Mouse (Mus musculus) small intestine, adult 2 months (tissue): ENCODE measurements at regions not wholly inside any gene's neighbourhood (a gene's known extent, or its start where the extent isn't known, plus 50 kb on each side); places are given as distances from the start of the nearest gene placed in this dataset.

ENCODE experiments used
- H3K27ac ChIP-seq: fragments of 200-500 bp; 2 replicates; pipeline ENCODE4 v1.5.1; 2012; ENCODE audit warnings: low read depth, low read length, control low read depth, inconsistent platforms; ENCODE audit not compliant: insufficient read depth
- H3K27me3 ChIP-seq: fragments of 200-500 bp; 2 replicates; pipeline ENCODE4 v1.6.1; 2012; ENCODE audit warnings: mild to moderate bottlenecking, moderate library complexity, low read length, inconsistent platforms; ENCODE audit not compliant: control insufficient read depth, insufficient read depth
- H3K36me3 ChIP-seq: fragments of 200-500 bp; 2 replicates; pipeline ENCODE4 v1.6.1; 2012; ENCODE audit warnings: mild to moderate bottlenecking, low read length, control low read depth, inconsistent platforms; ENCODE audit not compliant: control insufficient read depth, insufficient read depth
- H3K4me1 ChIP-seq: fragments of 200-500 bp; 2 replicates; pipeline ENCODE4 v1.6.1; 2012; ENCODE audit warnings: low read length, inconsistent platforms, mixed read lengths; ENCODE audit not compliant: control insufficient read depth, insufficient read depth, insufficient read length
- H3K4me3 ChIP-seq: fragments of 200-500 bp; 2 replicates; pipeline ENCODE4 v1.5.1; 2012; ENCODE audit warnings: low read depth, mild to moderate bottlenecking, control low read depth, inconsistent platforms, low read length, moderate library complexity
- CTCF ChIP-seq: fragments of 200-500 bp; IDR thresholded peaks from 2 replicates; pipeline ENCODE4 v1.5.1; 2012; ENCODE audit warnings: low read depth, mild to moderate bottlenecking, control low read depth, inconsistent platforms, low read length, moderate library complexity, mixed read lengths; ENCODE audit not compliant: insufficient replicate concordance, insufficient read length; ENCODE audit errors: extremely low read depth
- POLR2A ChIP-seq: fragments of 200-500 bp; IDR thresholded peaks from 2 replicates; pipeline ENCODE4 v1.6.1; 2012; ENCODE audit warnings: low read depth, mild to moderate bottlenecking, control low read depth, inconsistent platforms, low read length, moderate library complexity
- WGBS: fragments of 180-500 bp; shearing (Covaris S2); methylation state at CpG from one replicate; pipeline ENCODE4 v1.1.7; 2018; 5-methylcytosine and 5-hydroxymethylcytosine counted together

DNA sequence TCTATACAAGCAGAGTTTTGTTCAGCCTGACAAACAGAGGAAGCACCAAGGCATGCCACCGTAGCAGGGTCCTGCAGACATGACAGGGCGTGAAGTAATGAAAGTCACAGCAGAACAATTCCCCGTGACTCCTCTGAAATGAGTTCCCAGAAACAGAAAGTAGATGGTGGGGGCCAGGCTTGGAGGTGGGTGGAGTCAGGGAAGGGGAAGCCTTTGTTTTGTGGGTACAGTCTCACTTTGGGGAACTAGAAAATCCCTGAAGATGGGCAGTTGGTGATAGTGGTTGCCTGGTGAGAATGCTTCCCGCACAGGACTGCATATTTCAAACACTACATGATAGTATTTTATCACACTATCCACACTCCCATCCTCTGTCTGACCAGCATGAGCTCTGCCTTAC is 100.4 kb upstream of the Afdn start:
- Histone ChIP-seq H3K36me3 (no peaks in the 10 kb centered on the region), H3K27me3 (no peaks in the 10 kb centered on the region), H3K27ac (no peak overlapping the region), H3K4me3 (no peak overlapping the region), H3K4me1 (peaks cover 6% of the 10 kb centered on the region; the same call in 1 of the 2 replicates)
- WGBS: 72% methylated on average over 4 of the region's 4 CpGs
- TF ChIP-seq POLR2A (no peak), CTCF (no peak)

DNA sequence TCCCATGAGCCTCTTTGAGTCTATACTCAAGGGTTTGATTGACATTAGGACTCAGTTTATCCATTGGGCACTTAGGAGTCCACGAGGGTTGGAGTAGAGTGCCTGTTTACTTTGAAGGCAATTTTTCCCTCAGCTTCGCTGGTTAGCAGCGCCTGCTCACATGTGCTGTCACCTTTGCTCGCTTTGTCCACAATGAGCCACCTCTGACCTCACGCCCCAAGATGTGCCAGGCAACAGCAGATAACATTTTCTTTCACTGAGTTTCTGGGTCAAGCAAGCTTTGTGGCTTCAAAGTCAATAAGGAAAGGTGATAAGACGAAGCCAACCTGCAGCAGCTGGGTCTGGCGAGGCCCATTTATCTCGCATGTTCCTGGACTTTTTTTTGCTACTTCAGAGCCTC is 99.3 kb upstream of the Afdn start:
- H3K4me3 ChIP-seq: no peak overlapping the region
- 36% methylated on average over 8 of the region's 8 CpGs for WGBS
- no peaks in the 10 kb centered on the region for H3K27me3 ChIP-seq
- H3K4me1 ChIP-seq: peaks cover 6% of the 10 kb centered on the region; the same call in 1 of the 2 replicates
- H3K27ac ChIP-seq: no peak overlapping the region
- TF ChIP-seq POLR2A (no peak), CTCF (no peak)
- no peaks in the 10 kb centered on the region for H3K36me3 ChIP-seq

DNA sequence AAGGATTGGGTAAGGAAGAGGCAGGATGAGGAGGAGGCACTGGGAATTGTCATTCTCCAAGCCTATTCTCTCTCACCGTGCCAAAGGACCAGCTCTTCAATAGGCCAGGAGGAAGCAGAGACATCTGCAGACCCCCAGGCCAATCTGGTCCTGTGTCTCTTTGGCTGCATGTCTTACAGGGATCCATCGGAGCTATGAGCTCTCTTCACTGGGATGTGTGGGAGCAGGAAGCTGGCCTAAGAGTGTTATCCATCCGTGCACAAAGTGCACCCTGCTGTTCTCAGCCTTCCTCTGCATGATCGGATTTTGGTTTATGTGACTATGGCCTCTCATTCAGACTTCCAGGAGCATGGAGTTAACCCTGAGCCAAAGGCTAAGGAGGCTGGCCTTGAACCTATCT is 98.2 kb upstream of the Afdn start:
- H3K4me1 ChIP-seq: peaks cover 6% of the 10 kb centered on the region; the same call in 1 of the 2 replicates
- H3K4me3 ChIP-seq: no peak overlapping the region
- H3K27me3 ChIP-seq: no peaks in the 10 kb centered on the region
- H3K27ac ChIP-seq: no peak overlapping the region
- WGBS: 88% methylated on average over 4 of the region's 4 CpGs
- H3K36me3 ChIP-seq: no peaks in the 10 kb centered on the region
- TF ChIP-seq CTCF (no peak), POLR2A (no peak)
